Mouse (Mus musculus) activated CD4-positive, CD25-positive, alpha-beta regulatory T cell (primary cell): ENCODE measurements around the gene Tubb4a. TPM values are rescaled to one million over a fixed set of nuclear protein-coding genes. Genes with fewer than 3 reads are reported as not detected.

Source experiments
- polyA plus RNA-seq, 2 experiments: library from polyadenylated mRNA; unstranded; fragments of 100-300 nt; shearing (Covaris generic); gene quantifications; one replicate each; pipeline ENCODE4 v1.2.1; 2017

The Tubb4a gene
- 1 to 10 TPM; 1.8 to 2.4 TPM for polyA plus RNA-seq

GRCm38 (mm10) chr17:57087049-57087832 is at the start of gene Tubb4a:
Gene Tubb4a (minus strand): TSS chr17:57087782.

GRCm38 (mm10) chr17:57105181-57106034 is 17.8 kb upstream of the Tubb4a start, which contains the start of gene Tnfsf9:
Gene Tnfsf9 (plus strand): TSS chr17:57105325.

GRCm38 (mm10) chr17:57078336-57078735 is 9.2 kb downstream of the Tubb4a start, which contains the start of gene Dennd1c:
Gene Dennd1c (minus strand): TSS chr17:57078514.

GRCm38 (mm10) chr17:57059486-57059977 is 28.1 kb downstream of the Tubb4a start, which contains the start of gene Slc25a23:
Gene Slc25a23 (minus strand): TSS chr17:57059863.

GRCm38 (mm10) chr17:57058891-57059485 is 28.6 kb downstream of the Tubb4a start, which contains the start of gene Crb3:
Gene Crb3 (plus strand): TSS chr17:57059105.

DNA sequence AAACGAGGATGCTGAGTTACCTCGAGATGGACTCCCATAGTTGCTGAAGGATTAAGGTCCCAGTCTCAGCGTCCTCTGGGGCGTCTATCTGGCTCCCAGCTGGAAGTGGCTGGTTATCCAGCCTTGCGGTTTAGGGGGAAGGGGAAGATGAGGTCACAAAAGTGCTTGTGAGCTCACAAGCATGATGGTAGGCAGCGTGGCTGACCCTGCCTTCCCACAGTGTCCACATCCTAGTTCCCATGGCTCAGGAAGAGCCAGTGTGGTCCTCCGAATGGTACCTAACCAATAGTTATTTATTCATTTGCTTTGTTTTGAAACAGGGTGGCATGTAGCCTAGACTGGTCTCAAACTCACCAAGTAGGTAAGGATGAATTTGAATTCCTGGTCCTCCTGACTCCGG is 46.0 kb downstream of the Tubb4a start, which contains the start of gene Slc25a41:
Slc25a41 (minus strand) TSS at position 101 of the 400 bp plus-strand sequence.

GRCm38 (mm10) chr17:57030931-57031660 is 56.5 kb downstream of the Tubb4a start, which contains the start of gene Khsrp:
Gene Khsrp (minus strand): TSS chr17:57031522.

Other genes starting within 250 kb of the Tubb4a start
- gene Acsbg2, start 213.3 kb downstream of the Tubb4a start, polyA plus RNA-seq: not detected
- under 1 TPM; 0.10 to 0.27 TPM for gene 1700061G19Rik, start 212.3 kb downstream of the Tubb4a start, polyA plus RNA-seq
- gene Mllt1, start 152.4 kb downstream of the Tubb4a start, polyA plus RNA-seq: 10 to 100 TPM; 31.3 to 45.7 TPM
- not detected for gene Acer1, start 105.7 kb downstream of the Tubb4a start, polyA plus RNA-seq
- 10 to 100 TPM; 46.4 to 81.8 TPM for gene Clpp, start 97.5 kb downstream of the Tubb4a start, polyA plus RNA-seq
- 10 to 100 TPM; 25.2 to 32.7 TPM for gene Alkbh7, start 90.4 kb downstream of the Tubb4a start, polyA plus RNA-seq
- gene Pspn, start 87.8 kb downstream of the Tubb4a start, polyA plus RNA-seq: not detected
- 10 to 100 TPM; 78.7 to 81.9 TPM for gene Gtf2f1, start 76.5 kb downstream of the Tubb4a start, polyA plus RNA-seq
- under 1 TPM in 1 of 2 experiments, not detected in 1; 0.25 TPM for gene Gm17949, start 76.3 kb downstream of the Tubb4a start, polyA plus RNA-seq
- 10 to 100 TPM; 38.5 to 45.9 TPM for gene Khsrp, start 56.3 kb downstream of the Tubb4a start, polyA plus RNA-seq
- gene Slc25a41, start 46.1 kb downstream of the Tubb4a start, polyA plus RNA-seq: under 1 TPM in 1 of 2 experiments, not detected in 1; 0.33 TPM
- gene Crb3, start 28.7 kb downstream of the Tubb4a start, polyA plus RNA-seq: 1 to 10 TPM in 1 of 2 experiments, under 1 TPM in 1; 0.81 to 2.7 TPM
- 10 to 100 TPM in 1 of 2 experiments, 1 to 10 TPM in 1; 4.3 to 12.1 TPM for gene Slc25a23, start 27.9 kb downstream of the Tubb4a start, polyA plus RNA-seq
- 100 to 1,000 TPM; 278 to 303 TPM for gene Dennd1c, start 9.3 kb downstream of the Tubb4a start, polyA plus RNA-seq
- gene Tnfsf9, start 17.5 kb upstream of the Tubb4a start, polyA plus RNA-seq: 10 to 100 TPM in 1 of 2 experiments, 1 to 10 TPM in 1; 8.9 to 10.4 TPM
- 1 to 10 TPM; 1.4 TPM for gene Cd70, start 62.0 kb upstream of the Tubb4a start, polyA plus RNA-seq
- gene Tnfsf14, start 106.4 kb upstream of the Tubb4a start, polyA plus RNA-seq: 10 to 100 TPM in 1 of 2 experiments, 1 to 10 TPM in 1; 3.5 to 11.8 TPM
- 1 to 10 TPM; 2.0 to 8.7 TPM for gene C3, start 140.4 kb upstream of the Tubb4a start, polyA plus RNA-seq
- gene Gpr108, start 160.7 kb upstream of the Tubb4a start, polyA plus RNA-seq: 10 to 100 TPM; 53.6 to 94.4 TPM
- 1 to 10 TPM; 2.1 to 3.5 TPM for gene Trip10, start 161.7 kb upstream of the Tubb4a start, polyA plus RNA-seq
- 100 to 1,000 TPM; 167 to 169 TPM for gene Vav1, start 191.3 kb upstream of the Tubb4a start, polyA plus RNA-seq